Mouse (Mus musculus) Patski (cell line): ENCODE measurements around the gene Sirt3. TPM values are rescaled to one million over a fixed set of nuclear protein-coding genes. Genes with fewer than 3 reads are reported as not detected.
"Not testable (repeated sequence)": the region's sequence is repeated elsewhere in the genome, so short reads cannot be mapped to it uniquely, and the experiment has no call there.

ENCODE experiments used
- ATAC-seq: fragments of 100-300 bp; one replicate; pipeline ENCODE4 v1.8.0; 2021
- CTCF ChIA-PET: fragments of 350-600 bp; sonication (Branson Sonifier 250); formaldehyde crosslinking; loops from one replicate; lab custom pipeline; 2022; ENCODE audit warnings: inconsistent platforms; lab: Charles Lee
- POLR2A ChIA-PET: fragments of 350-600 bp; sonication (Branson Sonifier 250); formaldehyde crosslinking; loops from one replicate; lab custom pipeline; 2022; ENCODE audit warnings: antibody characterized with exemption, inconsistent platforms; lab: Charles Lee
- DNase-seq: peaks from one replicate; pipeline ENCODE4 v3.0.0-alpha.2; 2011; ENCODE audit warnings: low read depth, low spot score
- H3K27me3 ChIP-seq: fragments of 371-371 bp; one replicate; pipeline ENCODE4 v1.5.1; 2021
- CTCF ChIP-seq: fragments of 100-300 bp; IDR thresholded peaks from one replicate; pipeline ENCODE4 v1.5.1; 2021
- in situ Hi-C: fragments of 300-500 bp; cut with MboI; formaldehyde crosslinking; loops from 3 replicates; pipeline ENCODE4 v1.11.1; 2018; ENCODE audit warnings: low pct_unique_long_range_greater_than_20kb, mixed read lengths
- polyA plus RNA-seq: library from polyadenylated mRNA; unstranded; gene quantifications from one replicate; pipeline ENCODE4 v1.2.3, GENCODE M21; 2021

Gene Sirt3
- polyA plus RNA-seq, 1 experiment from 2014 or later: 48.3 TPM

- ChIA-PET POLR2A (no interaction called here), CTCF (no interaction called here)
- no peak for DNase-seq
- in situ Hi-C loops: loop anchor here (5.0 kb wide), 1 partner anchor 58 kb away; no protein-coding TSS in a partner anchor
- TF ChIP-seq CTCF: no peak
- ATAC-seq: no peak
- no peaks in the 10 kb centered on the region for H3K27me3 ChIP-seq
These were observed 18.1 kb upstream of the Sirt3 start, which contains the start of gene Cox8b for GRCm38 (mm10) chr7:140900220-140900619. Gene Cox8b, minus strand, starts transcription at chr7:140900446.

- no peak for ATAC-seq
- no peak for DNase-seq
- no peak for TF ChIP-seq CTCF
- POLR2A ChIA-PET: no interaction called here
- in situ Hi-C loops: no loop called here
- CTCF ChIA-PET: interaction anchor here (1.0 to 1.7 kb wide), 2 partner anchors 8 to 9 kb away, joined by 3 to 5 read pairs; no protein-coding TSS in a partner anchor
- H3K27me3 ChIP-seq: no peaks in the 10 kb centered on the region
These were observed 17.0 kb upstream of the Sirt3 start for GRCm38 (mm10) chr7:140899121-140899520.

- ChIA-PET CTCF (no interaction called here), POLR2A (no interaction called here)
- H3K27me3 ChIP-seq: no peaks in the 10 kb centered on the region
- DNase-seq (no peak), ATAC-seq (no peak)
- no peak for TF ChIP-seq CTCF
- in situ Hi-C loops: no loop called here
These were observed 15.8 kb upstream of the Sirt3 start for GRCm38 (mm10) chr7:140897863-140898262.

GRCm38 (mm10) chr7:140894611-140895010 is 12.5 kb upstream of the Sirt3 start:
- ChIA-PET POLR2A (interaction anchor here (0.6 kb wide), 1 partner anchor 13 kb away, joined by 3 read pairs; the partner anchor contains the start of gene Psmd13), CTCF (interaction anchor here (1.6 kb wide), 1 partner anchor 9 kb away, joined by 3 read pairs; no protein-coding TSS in a partner anchor)
- no peak for DNase-seq
- TF ChIP-seq CTCF: no peak
- in situ Hi-C loops: no loop called here
- no peaks in the 10 kb centered on the region for H3K27me3 ChIP-seq
- no peak for ATAC-seq

- ATAC-seq (no peak), DNase-seq (no peak)
- ChIA-PET CTCF (interaction anchor here (0.6 to 1.6 kb wide), 2 partner anchors 9 to 291 kb away, joined by 3 read pairs; no protein-coding TSS in a partner anchor), POLR2A (interaction anchor here (0.6 kb wide), 1 partner anchor 13 kb away, joined by 3 read pairs; the partner anchor contains the start of gene Psmd13)
- no peaks in the 10 kb centered on the region for H3K27me3 ChIP-seq
- in situ Hi-C loops: no loop called here
- TF ChIP-seq CTCF: no peak
These were observed 11.9 kb upstream of the Sirt3 start for GRCm38 (mm10) chr7:140894031-140894430.

- DNase-seq, H3K27me3 ChIP-seq, ATAC-seq, CTCF ChIA-PET, in situ Hi-C loops: not testable (repeated sequence)
- POLR2A ChIA-PET: interaction anchor here (1.1 kb wide), 1 partner anchor 19 kb away, joined by 3 read pairs; no protein-coding TSS in a partner anchor
These were observed 8.5 kb upstream of the Sirt3 start for GRCm38 (mm10) chr7:140890636-140891035.

- no peaks in the 10 kb centered on the region for H3K27me3 ChIP-seq
- no peak for TF ChIP-seq CTCF
- in situ Hi-C loops: no loop called here
- CTCF ChIA-PET: interaction anchor here (2.9 kb wide), 1 partner anchor 21 kb away, joined by 13 read pairs; no protein-coding TSS in a partner anchor
- DNase-seq (no peak), ATAC-seq (peak; percentile 51)
- POLR2A ChIA-PET: interaction anchor here (0.7 to 1.1 kb wide), 3 partner anchors 11 to 35 kb away, joined by 3 to 4 read pairs (median 4); partner anchors contain the start of gene Odf3
These were observed 327 bp upstream of the Sirt3 start for GRCm38 (mm10) chr7:140882469-140882803.

GRCm38 (mm10) chr7:140880865-140881515 is 1.1 kb downstream of the Sirt3 start:
- in situ Hi-C loops: no loop called here
- TF ChIP-seq CTCF: no peak
- POLR2A ChIA-PET: interaction anchor here (1.0 to 1.6 kb wide), 3 partner anchors 13 to 24 kb away, joined by 3 to 10 read pairs (median 3); partner anchors contain the start of genes Bet1l, Gm45785 and Ric8a
- no peak for DNase-seq
- CTCF ChIA-PET: interaction anchor here (1.5 to 2.9 kb wide), 2 partner anchors 21 to 23 kb away, joined by 4 to 13 read pairs; no protein-coding TSS in a partner anchor
- H3K27me3 ChIP-seq: no peaks in the 10 kb centered on the region
- no peak for ATAC-seq

GRCm38 (mm10) chr7:140880419-140880818 is 1.7 kb downstream of the Sirt3 start:
- H3K27me3 ChIP-seq: no peaks in the 10 kb centered on the region
- TF ChIP-seq CTCF: no peak
- in situ Hi-C loops: no loop called here
- CTCF ChIA-PET: interaction anchor here (1.5 to 2.9 kb wide), 2 partner anchors 20 to 23 kb away, joined by 4 to 13 read pairs; no protein-coding TSS in a partner anchor
- DNase-seq (no peak), ATAC-seq (no peak)
- POLR2A ChIA-PET: interaction anchor here (1.0 to 1.6 kb wide), 2 partner anchors 15 to 23 kb away, joined by 3 to 10 read pairs; partner anchors contain the start of genes Bet1l, Gm45785 and Ric8a

GRCm38 (mm10) chr7:140879355-140879754 is 2.8 kb downstream of the Sirt3 start:
- CTCF ChIA-PET: interaction anchor here (1.0 to 1.5 kb wide), 2 partner anchors 9 to 30 kb away, joined by 3 read pairs; no protein-coding TSS in a partner anchor
- POLR2A ChIA-PET: no interaction called here
- no peak for TF ChIP-seq CTCF
- no peaks in the 10 kb centered on the region for H3K27me3 ChIP-seq
- DNase-seq (no peak), ATAC-seq (no peak)
- in situ Hi-C loops: no loop called here

- TF ChIP-seq CTCF: no peak
- ChIA-PET POLR2A (no interaction called here), CTCF (no interaction called here)
- in situ Hi-C loops: no loop called here
- no peak for DNase-seq
- no peak for ATAC-seq
- H3K27me3 ChIP-seq: no peaks in the 10 kb centered on the region
These were observed 4.7 kb downstream of the Sirt3 start for GRCm38 (mm10) chr7:140877364-140877763.
